Mouse (Mus musculus) midbrain, embryonic 15.5 days (tissue): ENCODE measurements around the gene Hoxa3. TPM values are rescaled to one million over a fixed set of nuclear protein-coding genes. Genes with fewer than 3 reads are reported as not detected.

Source experiments
- ATAC-seq: fragments of 200-750 bp; cut with Nextera tagmentation; replicated peaks from 2 replicates; pipeline ENCODE4 v1.8.0; 2017; ENCODE audit warnings: moderate TSS enrichment
- H3K27ac ChIP-seq: fragments of 300-500 bp; sonication (generic); 2 replicates; pipeline ENCODE4 v1.5.1; 2015; ENCODE audit warnings: mild to moderate bottlenecking, inconsistent platforms
- H3K27me3 ChIP-seq: fragments of 300-500 bp; sonication (generic); replicated peaks from 2 replicates; pipeline ENCODE4 v1.6.1; 2015; ENCODE audit warnings: inconsistent platforms
- H3K36me3 ChIP-seq: fragments of 300-500 bp; sonication (generic); replicated peaks from 2 replicates; pipeline ENCODE4 v1.6.1; 2015; ENCODE audit warnings: inconsistent platforms
- H3K4me1 ChIP-seq: fragments of 300-500 bp; sonication (generic); 2 replicates; pipeline ENCODE4 v1.6.1; 2015; ENCODE audit warnings: inconsistent platforms
- H3K4me2 ChIP-seq: fragments of 300-500 bp; sonication (generic); 2 replicates; pipeline ENCODE4 v1.6.1; 2015; ENCODE audit warnings: inconsistent platforms, mild to moderate bottlenecking, moderate library complexity
- H3K4me3 ChIP-seq: fragments of 300-500 bp; sonication (generic); 2 replicates; pipeline ENCODE4 v1.5.1; 2015; ENCODE audit warnings: mild to moderate bottlenecking, inconsistent platforms
- H3K9ac ChIP-seq: fragments of 300-500 bp; sonication (generic); 2 replicates; pipeline ENCODE4 v1.6.1; 2015; ENCODE audit warnings: mild to moderate bottlenecking, inconsistent platforms
- H3K9me3 ChIP-seq: fragments of 300-500 bp; sonication (generic); 2 replicates; pipeline ENCODE4 v1.6.1; 2016; ENCODE audit warnings: inconsistent platforms
- WGBS: fragments of 180-500 bp; shearing (Covaris S2); methylation state at CpG from one replicate; pipeline ENCODE4 v1.1.7; 2015; ENCODE audit warnings: mixed read lengths; 5-methylcytosine and 5-hydroxymethylcytosine counted together
- polyA plus RNA-seq: library from polyadenylated mRNA; unstranded; fragments of >200 nt; fragmentation: Nextera tagmentation; extraction: Ambion mirVana; gene quantifications from 2 replicates; pipeline ENCODE4 v1.2.1, GENCODE M21; 2015

The Hoxa3 gene
- polyA plus RNA-seq = not detected in 2 replicates

- no peak within 1 kb of the TSS for H3K4me2 ChIP-seq
- ATAC-seq = no peak
- H3K36me3 ChIP-seq = no peaks in the 10 kb centered on the region
- no peak within 1 kb of the TSS for H3K9ac ChIP-seq
- peaks cover 16% of the 10 kb centered on the region for H3K4me1 ChIP-seq
- H3K27me3 ChIP-seq = peaks cover 97% of the 10 kb centered on the region
- no peak within 1 kb of the TSS for H3K4me3 ChIP-seq
- no peaks in the 10 kb centered on the region for H3K9me3 ChIP-seq
- WGBS = 2% methylated on average over 38 of the region's 38 CpGs
- no peak within 1 kb of the TSS for H3K27ac ChIP-seq
Observed at GRCm38 (mm10) chr6:52213119-52213986, at the start of gene Hoxa3, which contains the start of gene Gm28308. Gene Hoxa3 (minus strand): TSS chr6:52213336. Gene Gm28308 (minus strand): TSS chr6:52213339.

GRCm38 (mm10) chr6:52262463-52263320, 49.6 kb upstream of the Hoxa3 start:
- no peak overlapping the region for H3K27ac ChIP-seq

GRCm38 (mm10) chr6:52261751-52262462, 48.8 kb upstream of the Hoxa3 start:
- ATAC-seq = no peak
- Histone ChIP-seq H3K4me1 (peaks cover 8% of the 10 kb centered on the region), H3K4me3 (no peak overlapping the region), H3K4me2 (no peak overlapping the region), H3K27ac (no peak overlapping the region), H3K9me3 (no peaks in the 10 kb centered on the region), H3K27me3 (peaks cover 91% of the 10 kb centered on the region), H3K36me3 (no peaks in the 10 kb centered on the region), H3K9ac (no peak overlapping the region)
- WGBS = under 1% methylated on average over 9 of the region's 9 CpGs

More at GRCm38 (mm10) chr6:52262463-52263320, 49.6 kb upstream of the Hoxa3 start:
- H3K9me3 ChIP-seq = no peaks in the 10 kb centered on the region
- H3K36me3 ChIP-seq = no peaks in the 10 kb centered on the region
- WGBS = 2% methylated on average over 24 of the region's 24 CpGs
- H3K4me1 ChIP-seq = peaks cover 8% of the 10 kb centered on the region
- no peak for ATAC-seq
- H3K4me2 ChIP-seq = no peak overlapping the region
- no peak overlapping the region for H3K4me3 ChIP-seq
- peaks cover 89% of the 10 kb centered on the region for H3K27me3 ChIP-seq
- H3K9ac ChIP-seq = no peak overlapping the region

GRCm38 (mm10) chr6:52260654-52261575, 47.8 kb upstream of the Hoxa3 start, which contains the start of gene Hoxa13:
Gene Hoxa13 (minus strand): TSS chr6:52260880.
- H3K9ac ChIP-seq = no peak within 1 kb of the TSS
- no peak for ATAC-seq

GRCm38 (mm10) chr6:52259811-52260261, 46.7 kb upstream of the Hoxa3 start:
- no peaks in the 10 kb centered on the region for H3K36me3 ChIP-seq
- no peaks in the 10 kb centered on the region for H3K9me3 ChIP-seq
- H3K27me3 ChIP-seq = peaks cover 86% of the 10 kb centered on the region
- H3K4me3 ChIP-seq = no peak overlapping the region
- H3K9ac ChIP-seq = no peak overlapping the region
- peak overlapping the region; percentile 38; the same call in 1 of the 2 replicates for H3K4me2 ChIP-seq
- ATAC-seq = no peak; the same call in 1 of the 2 replicates
- peaks cover 8% of the 10 kb centered on the region for H3K4me1 ChIP-seq
- H3K27ac ChIP-seq = no peak overlapping the region
- WGBS = under 1% methylated on average over 39 of the region's 39 CpGs

More at GRCm38 (mm10) chr6:52260654-52261575, 47.8 kb upstream of the Hoxa3 start, which contains the start of gene Hoxa13:
- no peaks in the 10 kb centered on the region for H3K36me3 ChIP-seq
- H3K27me3 ChIP-seq = peaks cover 88% of the 10 kb centered on the region
- WGBS = 1% methylated on average over 52 of the region's 72 CpGs
- H3K4me2 ChIP-seq = peak within 1 kb of the TSS; percentile 38
- no peak within 1 kb of the TSS for H3K27ac ChIP-seq
- H3K4me1 ChIP-seq = peaks cover 8% of the 10 kb centered on the region
- H3K4me3 ChIP-seq = peak within 1 kb of the TSS; percentile 11; the same call in 1 of the 2 replicates
- H3K9me3 ChIP-seq = no peaks in the 10 kb centered on the region

- no peak overlapping the region for H3K4me3 ChIP-seq
- WGBS = under 1% methylated on average over 25 of the region's 25 CpGs
- no peaks in the 10 kb centered on the region for H3K36me3 ChIP-seq
- no peak overlapping the region for H3K9ac ChIP-seq
- no peak overlapping the region for H3K4me2 ChIP-seq
- no peaks in the 10 kb centered on the region for H3K9me3 ChIP-seq
- H3K27me3 ChIP-seq = peaks cover 85% of the 10 kb centered on the region
- H3K27ac ChIP-seq = no peak overlapping the region
- no peak for ATAC-seq
- peaks cover 8% of the 10 kb centered on the region for H3K4me1 ChIP-seq
Observed at GRCm38 (mm10) chr6:52259081-52259790, 46.1 kb upstream of the Hoxa3 start.

GRCm38 (mm10) chr6:52256956-52257355, 43.8 kb upstream of the Hoxa3 start:
- no peak for ATAC-seq
- under 1% methylated on average over 6 of the region's 6 CpGs for WGBS
- H3K4me1 ChIP-seq = peaks cover 8% of the 10 kb centered on the region

GRCm38 (mm10) chr6:52253511-52254500, 40.7 kb upstream of the Hoxa3 start:
- Histone ChIP-seq H3K4me2 (no peak overlapping the region), H3K4me1 (no peaks in the 10 kb centered on the region), H3K36me3 (no peaks in the 10 kb centered on the region), H3K27me3 (peaks cover 90% of the 10 kb centered on the region), H3K9me3 (no peaks in the 10 kb centered on the region), H3K9ac (no peak overlapping the region), H3K4me3 (no peak overlapping the region), H3K27ac (no peak overlapping the region)
- WGBS = 1% methylated on average over 59 of the region's 59 CpGs
- no peak for ATAC-seq

More at GRCm38 (mm10) chr6:52256956-52257355, 43.8 kb upstream of the Hoxa3 start:
- H3K27ac ChIP-seq = no peak overlapping the region
- H3K4me3 ChIP-seq = no peak overlapping the region
- no peaks in the 10 kb centered on the region for H3K9me3 ChIP-seq
- no peaks in the 10 kb centered on the region for H3K36me3 ChIP-seq
- no peak overlapping the region for H3K4me2 ChIP-seq
- no peak overlapping the region for H3K9ac ChIP-seq
- H3K27me3 ChIP-seq = peaks cover 85% of the 10 kb centered on the region

- Histone ChIP-seq H3K4me1 (no peaks in the 10 kb centered on the region), H3K27me3 (peaks cover 91% of the 10 kb centered on the region), H3K9ac (no peak overlapping the region), H3K4me3 (no peak overlapping the region), H3K4me2 (no peak overlapping the region), H3K27ac (no peak overlapping the region), H3K9me3 (no peaks in the 10 kb centered on the region), H3K36me3 (no peaks in the 10 kb centered on the region)
- 2% methylated on average over 35 of the region's 35 CpGs for WGBS
- 0 out of 2 replicates have a peak, but pooled peaks have one; percentile 24 for ATAC-seq
Observed at GRCm38 (mm10) chr6:52252775-52253376, 39.7 kb upstream of the Hoxa3 start.
